Mouse (Mus musculus) ES-E14 (cell line): ENCODE measurements around the gene Sept9.

Source experiments
- CHD2 ChIP-seq: IDR thresholded peaks from 2 replicates; pipeline ENCODE4 v1.6.1; 2014; ENCODE audit warnings: mild to moderate bottlenecking, low read depth, low read length, inconsistent platforms
- ZNF384 ChIP-seq: IDR thresholded peaks from 2 replicates; pipeline ENCODE4 v1.6.1; 2012; ENCODE audit warnings: low read depth, low read length, inconsistent platforms

GRCm38 (mm10) chr11:117373195-117373594 is 173.7 kb downstream of the Sept9 start:
- no peak for TF ChIP-seq ZNF384
- TF ChIP-seq CHD2, result no peak
